Mouse (Mus musculus) G1E (cell line): ENCODE data around the gene Ambra1. TPM values are rescaled to one million over a fixed set of nuclear protein-coding genes. Genes with fewer than 3 reads are reported as not detected.

Experiments used
- ATAC-seq: 2 replicates; pipeline ENCODE4 v1.8.0; 2016; ENCODE audit warnings: mild to moderate bottlenecking; ENCODE audit not compliant: insufficient number of reproducible peaks, poor library complexity, low FRiP score, severe bottlenecking; ENCODE audit errors: extremely low read depth
- DNase-seq: peaks from one replicate; pipeline ENCODE4 v3.0.0; 2012; ENCODE audit warnings: low spot score
- H3K27me3 ChIP-seq: 2 replicates; pipeline ENCODE4 v1.6.1; 2012; ENCODE audit warnings: mild to moderate bottlenecking, low read length, inconsistent platforms; ENCODE audit not compliant: insufficient read depth
- H3K36me3 ChIP-seq: replicated peaks from 2 replicates; pipeline ENCODE3; 2012; ENCODE audit warnings: mild to moderate bottlenecking, inconsistent platforms
- H3K4me1 ChIP-seq: 2 replicates; pipeline ENCODE4 v1.6.1; 2012; ENCODE audit warnings: low read depth, low read length, inconsistent platforms, mixed read lengths; ENCODE audit not compliant: insufficient read depth
- H3K4me3 ChIP-seq: 2 replicates; pipeline ENCODE4 v1.5.1; 2012; ENCODE audit warnings: low read depth, mild to moderate bottlenecking, inconsistent platforms, low read length, moderate library complexity, mixed read lengths
- H3K9me3 ChIP-seq: replicated peaks from 2 replicates; pipeline ENCODE4 v1.6.1; 2012; ENCODE audit warnings: inconsistent platforms
- CTCF ChIP-seq: IDR thresholded peaks from 2 replicates; pipeline ENCODE4 v1.5.1; 2012; ENCODE audit warnings: low read depth, low read length, inconsistent platforms, mixed read lengths
- GATA1 ChIP-seq: IDR thresholded peaks from 2 replicates; pipeline ENCODE4 v1.6.1; 2012; ENCODE audit warnings: borderline replicate concordance, low read length, inconsistent platforms, mixed read lengths
- GATA2 ChIP-seq: IDR thresholded peaks from 2 replicates; pipeline ENCODE4 v1.6.1; 2012; ENCODE audit warnings: low read depth, low read length, inconsistent platforms, borderline replicate concordance
- POLR2AphosphoS5 ChIP-seq: IDR thresholded peaks from 2 replicates; pipeline ENCODE4 v1.6.1; 2012; ENCODE audit warnings: low read depth, low read length, inconsistent platforms; ENCODE audit not compliant: insufficient replicate concordance
- TAL1 ChIP-seq: conservative IDR thresholded peaks from 2 replicates; pipeline ENCODE4 v1.6.1; 2012; ENCODE audit warnings: low read depth, low read length, inconsistent platforms, mixed read lengths
- polyA plus RNA-seq: library from polyadenylated mRNA; stranded (reverse); fragments of >175 nt; gene quantifications from 2 replicates; pipeline ENCODE4 v1.2.3, GENCODE M21; 2012
- total RNA-seq, 2 experiments: library from RNA; stranded (forward) in 1 of 2; stranded (reverse) in 1 of 2; fragments of 200-1000 nt in 1 of 2; fragments of >200 nt in 1 of 2; fragmentation: Nextera tagmentation in 1 of 2; gene quantifications; 2 replicates each; pipeline ENCODE4 v1.2.3; 2014 to 2017

Ambra1 gene
- total and polyA plus RNA-seq, 3 experiments, result 14.3 to 64.0 (median 30.5) TPM

DNA sequence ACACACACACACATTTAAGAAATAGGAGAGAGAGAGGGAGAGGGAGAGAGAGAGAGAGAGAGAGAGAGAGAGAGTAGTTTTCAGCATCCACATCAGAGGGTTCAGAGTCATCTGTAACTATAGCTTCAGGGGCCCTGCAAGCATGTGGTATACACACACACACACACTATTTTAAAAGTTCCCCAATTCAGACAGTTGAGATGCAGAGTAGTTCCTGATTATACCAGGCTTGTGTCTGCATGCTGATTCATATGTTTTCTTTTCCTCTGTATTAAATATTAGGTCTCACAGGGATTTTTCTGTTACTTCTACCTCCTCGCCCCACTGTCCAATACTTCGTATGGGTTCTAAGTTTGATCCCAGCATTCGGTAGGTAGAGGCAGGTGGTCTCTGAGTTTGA lies 2.9 kb upstream of the Ambra1 start:
- no peak overlapping the region for H3K4me3 ChIP-seq
- no peaks in the 10 kb centered on the region for H3K27me3 ChIP-seq
- H3K4me1 ChIP-seq, result peaks cover 40% of the 10 kb centered on the region
- ATAC-seq, result no peak
- H3K9me3 ChIP-seq, result no peaks in the 10 kb centered on the region
- H3K36me3 ChIP-seq, result peaks cover under 1% of the 10 kb centered on the region
- TF ChIP-seq TAL1, result no peak
- DNase-seq, result no peak

GRCm38 (mm10) chr2:91729571-91729970 lies 363 bp upstream of the Ambra1 start:
- ATAC-seq (no peak), DNase-seq (no peak)
- H3K4me1 ChIP-seq, result peaks cover 37% of the 10 kb centered on the region
- H3K36me3 ChIP-seq, result peaks cover 7% of the 10 kb centered on the region
- H3K9me3 ChIP-seq, result no peaks in the 10 kb centered on the region
- no peaks in the 10 kb centered on the region for H3K27me3 ChIP-seq
- no peak for TF ChIP-seq GATA1
- TF ChIP-seq CTCF, result no peak
- TF ChIP-seq TAL1, result no peak
- peak overlapping the region; percentile 91 for H3K4me3 ChIP-seq

- Histone ChIP-seq H3K27me3 (no peaks in the 10 kb centered on the region), H3K9me3 (no peaks in the 10 kb centered on the region), H3K4me3 (no peak overlapping the region), H3K4me1 (peaks cover 31% of the 10 kb centered on the region), H3K36me3 (peaks cover 21% of the 10 kb centered on the region)
- no peak for ATAC-seq
- DNase-seq, result no peak
- TF ChIP-seq POLR2AphosphoS5 (no peak), GATA1 (no peak), GATA2 (no peak), TAL1 (no peak), CTCF (no peak)
Observed at GRCm38 (mm10) chr2:91735221-91735620, 5.3 kb downstream of the Ambra1 start.

DNA sequence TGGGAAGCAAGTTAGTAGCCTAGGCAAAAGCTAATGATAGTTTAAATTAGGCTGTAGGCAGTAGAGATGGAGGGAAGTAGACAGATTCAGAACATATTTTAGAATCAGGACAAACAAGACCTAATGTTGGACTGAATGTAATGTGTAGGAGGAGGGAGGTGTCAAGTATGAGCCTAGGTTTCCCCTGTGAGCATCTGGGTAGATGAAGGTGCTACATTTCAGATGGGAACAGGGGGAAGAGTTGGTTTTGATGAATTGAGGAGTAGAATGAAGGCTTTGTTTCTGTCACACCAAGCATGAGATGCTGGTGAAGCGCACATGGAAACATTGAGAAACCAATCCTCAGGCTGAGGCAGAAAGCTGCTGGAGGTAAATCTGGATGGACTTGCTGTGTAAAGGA lies 9.7 kb downstream of the Ambra1 start:
- ATAC-seq, result no peak

GRCm38 (mm10) chr2:91744686-91745085 lies 14.8 kb downstream of the Ambra1 start:
- TF ChIP-seq TAL1, result no peak
- TF ChIP-seq CTCF, result no peak
- TF ChIP-seq GATA1, result no peak
- no peak for TF ChIP-seq POLR2AphosphoS5
- no peak for TF ChIP-seq GATA2
- Histone ChIP-seq H3K27me3 (no peaks in the 10 kb centered on the region), H3K36me3 (peaks cover 22% of the 10 kb centered on the region), H3K4me3 (no peak overlapping the region), H3K4me1 (peaks cover 9% of the 10 kb centered on the region), H3K9me3 (no peaks in the 10 kb centered on the region)
- ATAC-seq (no peak), DNase-seq (no peak)

More for the DNA sequence above, 9.7 kb downstream of the Ambra1 start:
- no peaks in the 10 kb centered on the region for H3K9me3 ChIP-seq
- H3K36me3 ChIP-seq, result peaks cover 32% of the 10 kb centered on the region
- no peak overlapping the region for H3K4me3 ChIP-seq
- DNase-seq, result no peak
- TF ChIP-seq TAL1 (no peak), CTCF (no peak), POLR2AphosphoS5 (no peak), GATA1 (no peak), GATA2 (no peak)
- H3K27me3 ChIP-seq, result no peaks in the 10 kb centered on the region
- H3K4me1 ChIP-seq, result peaks cover 31% of the 10 kb centered on the region

DNA sequence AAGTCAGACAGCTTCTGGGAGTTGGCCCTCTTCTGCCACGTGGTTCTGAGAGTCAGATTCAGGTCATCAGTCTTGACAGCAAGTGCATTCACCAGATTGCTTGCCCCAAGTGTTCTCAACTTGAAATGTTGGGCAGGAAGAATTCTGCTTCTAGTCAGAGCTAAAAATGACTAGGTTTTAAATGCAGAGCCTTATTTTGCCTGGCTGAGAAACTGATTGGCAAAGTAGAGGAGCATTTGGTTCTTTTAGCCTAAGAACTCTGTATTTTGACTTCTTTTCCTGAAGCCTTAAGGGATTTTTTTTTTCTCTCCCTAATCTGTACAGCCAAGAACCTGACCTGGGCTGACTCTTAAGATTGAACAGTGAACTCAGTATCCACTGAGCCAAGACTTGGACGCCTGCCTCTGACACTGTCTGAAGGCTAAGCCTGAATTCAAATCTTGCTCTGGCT lies 19.9 kb downstream of the Ambra1 start:
- no peaks in the 10 kb centered on the region for H3K27me3 ChIP-seq
- peaks cover 3% of the 10 kb centered on the region; the same call in 1 of the 2 replicates for H3K4me1 ChIP-seq
- no peak for TF ChIP-seq GATA2
- TF ChIP-seq GATA1, result no peak
- no peak for TF ChIP-seq CTCF
- TF ChIP-seq POLR2AphosphoS5, result no peak
- TF ChIP-seq TAL1, result no peak
- no peaks in the 10 kb centered on the region for H3K9me3 ChIP-seq
- no peak for DNase-seq
- no peak for ATAC-seq
- peaks cover 10% of the 10 kb centered on the region for H3K36me3 ChIP-seq
- no peak overlapping the region for H3K4me3 ChIP-seq
